Comparison of ENCODE assay signal across 10 mouse cellular contexts in the genomic region with DNA sequence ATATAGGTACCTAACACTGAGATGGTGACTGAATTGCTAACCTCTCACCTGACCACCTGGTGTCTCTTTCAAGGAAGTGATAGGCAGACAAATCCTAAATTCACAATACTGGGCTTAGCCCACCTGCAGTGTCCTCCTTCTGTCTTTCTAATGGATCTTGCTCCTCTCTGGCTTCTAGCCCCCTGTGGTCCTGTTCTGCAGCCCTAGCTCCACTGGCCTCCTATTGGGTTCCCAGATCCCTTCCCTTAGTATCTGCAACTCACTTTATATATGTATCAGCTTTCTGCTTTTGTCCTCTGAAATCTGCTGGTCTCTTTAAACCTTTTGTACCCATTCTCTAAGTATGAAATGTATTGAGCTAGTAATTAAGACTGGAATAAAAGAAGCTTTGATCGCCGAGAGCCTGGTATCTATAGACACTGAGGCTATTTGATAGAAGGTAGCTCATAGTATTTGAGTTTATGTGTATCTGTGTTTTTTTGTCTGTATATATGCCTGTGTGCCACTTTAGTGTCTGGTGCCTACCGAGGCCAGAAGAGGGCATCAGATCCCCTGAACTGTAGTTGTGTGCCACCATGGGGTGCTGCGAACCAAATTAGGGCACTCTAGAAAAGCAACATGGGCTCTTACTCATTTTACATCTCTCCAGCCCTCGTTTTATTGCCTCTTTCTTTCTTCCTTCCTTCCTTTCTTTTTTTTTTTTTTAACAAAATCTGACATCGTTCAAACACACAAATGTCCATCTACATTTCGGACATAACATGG. TPM values are rescaled to one million over a fixed set of nuclear protein-coding genes. Genes with fewer than 3 reads are reported as not detected.
DNase-seq lines count a peak whose midpoint lies in the region; ATAC-seq and TF ChIP-seq lines count a peak whose summit lies in the region.
"Had no signal": no experiment of that assay in that cellular context is flagged by ENCODE, and none has a peak within 500 bp of the region (broad histone marks: within the 10 kb centered on the region; RNA-seq: fewer than 3 reads in every experiment).

No protein-coding gene starts in this region.

- 79% methylated on average over 7 of the region's 7 CpGs for WGBS in forebrain, embryonic 13.5 days
- WGBS in forebrain, embryonic 16.5 days, result 86% methylated on average over 7 of the region's 7 CpGs
- 91% methylated on average over 7 of the region's 7 CpGs for WGBS in liver, adult 2 months

- no peak for DNase-seq in liver, adult 2 months (ENCODE audit: extremely low read depth, low read depth, low spot score)
- no peak for DNase-seq in liver
- peak; percentile 6 for DNase-seq in T-cell, adult 2 months (ENCODE audit: low spot score)
- DNase-seq in spleen, adult 12 weeks (ENCODE audit: low spot score), result no peak
- DNase-seq in cerebellum, adult 11 months, result no peak

- no peak for TF ChIP-seq POLR2A in liver, adult 2 months (IDR thresholded peaks at IDR 0.05; ENCODE audit: extremely low read depth, insufficient read depth, low read length)
- TF ChIP-seq POLR2A in myocyte (IDR thresholded peaks at IDR 0.05; ENCODE audit: insufficient read length, low read depth), result no peak

- no peaks in the 10 kb centered on the region for H3K36me3 ChIP-seq in forebrain, embryonic 13.5 days (ENCODE audit: poor library complexity, severe bottlenecking)
- no peaks in the 10 kb centered on the region for H3K36me3 ChIP-seq in forebrain, embryonic 16.5 days (ENCODE audit: control insufficient read depth, insufficient read depth)
- no peaks in the 10 kb centered on the region for H3K36me3 ChIP-seq in liver, adult 2 months (ENCODE audit: control insufficient read depth, insufficient read depth, low read length)
- no peaks in the 10 kb centered on the region for H3K36me3 ChIP-seq in myocyte (ENCODE audit: control insufficient read depth, insufficient read depth)
- H3K36me3 ChIP-seq: limb, embryonic 12.5 days had no signal

- no peak overlapping the region for H3K4me2 ChIP-seq in forebrain, embryonic 13.5 days
- H3K4me2 ChIP-seq in forebrain, embryonic 16.5 days (ENCODE audit: low read length), result no peak overlapping the region
- H3K4me2 ChIP-seq in myocyte (ENCODE audit: low read depth), result peak overlapping the region; percentile 65

- H3K79me2 ChIP-seq in liver, adult 2 months (ENCODE audit: control insufficient read depth, insufficient read depth, low read length), result peaks cover 7% of the 10 kb centered on the region; the same call in 1 of the 2 replicates
- H3K79me2 ChIP-seq in myocyte (ENCODE audit: control insufficient read depth, insufficient read depth), result peaks cover 37% of the 10 kb centered on the region

- H3K9ac ChIP-seq in forebrain, embryonic 13.5 days, result no peak overlapping the region
- H3K9ac ChIP-seq in forebrain, embryonic 16.5 days (replicated peaks; ENCODE audit: low read depth, low read length), result no peak overlapping the region
- H3K9ac ChIP-seq in liver, adult 2 months (ENCODE audit: low read depth, low read length), result no peak overlapping the region

- H3K9me3 ChIP-seq in forebrain, embryonic 13.5 days (replicated peaks), result 0 out of 2 replicates have a peak, but pooled peaks cover 10% of the 10 kb centered on the region
- no peaks in the 10 kb centered on the region for H3K9me3 ChIP-seq in forebrain, embryonic 16.5 days (ENCODE audit: control insufficient read depth, low read length)

- H3ac ChIP-seq in myocyte (ENCODE audit: control insufficient read depth, insufficient read length), result peak overlapping the region; percentile 97

- H3K4me3 ChIP-seq in forebrain, embryonic 13.5 days, result no peak overlapping the region
- no peak overlapping the region for H3K4me3 ChIP-seq in forebrain, embryonic 16.5 days (replicated peaks; ENCODE audit: low read length)
- H3K4me3 ChIP-seq in liver, adult 2 months (ENCODE audit: insufficient read depth, low read depth, low read length), result no peak overlapping the region
- H3K4me3 ChIP-seq in myocyte, result no peak overlapping the region

- H3K27me3 ChIP-seq in forebrain, embryonic 13.5 days, result no peaks in the 10 kb centered on the region
- H3K27me3 ChIP-seq in forebrain, embryonic 16.5 days (replicated peaks; ENCODE audit: control insufficient read depth, insufficient read depth, low read length), result no peaks in the 10 kb centered on the region
- no peaks in the 10 kb centered on the region for H3K27me3 ChIP-seq in liver, adult 2 months (ENCODE audit: control insufficient read depth, insufficient read depth, low read length)
- no peaks in the 10 kb centered on the region for H3K27me3 ChIP-seq in myocyte (ENCODE audit: control insufficient read depth, insufficient read depth, insufficient read length)
- H3K27me3 ChIP-seq: CH12.LX; limb, embryonic 12.5 days had no signal

- ATAC-seq in forebrain, embryonic 13.5 days, result no peak
- ATAC-seq in forebrain, embryonic 16.5 days, result no peak

- 0 out of 2 replicates have a peak overlapping the region, but pooled peaks have one; percentile 98 for H3K27ac ChIP-seq in forebrain, embryonic 13.5 days
- no peak overlapping the region for H3K27ac ChIP-seq in forebrain, embryonic 16.5 days (ENCODE audit: low read length)
- no peak overlapping the region for H3K27ac ChIP-seq in liver, adult 2 months (replicated peaks; ENCODE audit: insufficient read depth, low read depth, low read length)

- TF ChIP-seq CTCF in liver, adult 2 months (IDR thresholded peaks at IDR 0.05; ENCODE audit: low read depth, low read length), result 0 out of 2 replicates have a peak, but pooled peaks have one; percentile 3

- H3K4me1 ChIP-seq in forebrain, embryonic 13.5 days, result peaks cover 15% of the 10 kb centered on the region
- H3K4me1 ChIP-seq in forebrain, embryonic 16.5 days (replicated peaks; ENCODE audit: control insufficient read depth, insufficient read depth, low read length), result peaks cover 7% of the 10 kb centered on the region
- H3K4me1 ChIP-seq in liver, adult 2 months (ENCODE audit: control insufficient read depth, insufficient read depth, low read length), result peaks cover 12% of the 10 kb centered on the region

TF ChIP-seq in myocyte, 11 proteins besides CTCF, POLR2A, EP300 and RAD21:
- TF ChIP-seq CEBPB (IDR thresholded peaks at IDR 0.05; ENCODE audit: insufficient read depth, poor library complexity, severe bottlenecking), result no peak
- TF ChIP-seq TCF12 (IDR thresholded peaks at IDR 0.05; ENCODE audit: insufficient read depth, poor library complexity, severe bottlenecking), result no peak
- TF ChIP-seq USF1 (IDR thresholded peaks at IDR 0.05; ENCODE audit: low read depth), result no peak
- TF ChIP-seq E2F4 (IDR thresholded peaks at IDR 0.05; ENCODE audit: insufficient read depth), result no peak
- no peak for TF ChIP-seq POLR2AphosphoS2 (IDR thresholded peaks at IDR 0.05; ENCODE audit: insufficient read length, low read depth)
- TF ChIP-seq REST (IDR thresholded peaks at IDR 0.05; ENCODE audit: insufficient read depth, insufficient read length), result no peak
- no peak for TF ChIP-seq MAX (IDR thresholded peaks at IDR 0.05; ENCODE audit: low read depth)
- TF ChIP-seq MYOD1 (IDR thresholded peaks at IDR 0.05; ENCODE audit: control insufficient read depth in 1 of 3, insufficient read length in 2 of 3, low read depth in 2 of 3), result no peak
- TF ChIP-seq MYOG (IDR thresholded peaks at IDR 0.05; ENCODE audit: control insufficient read depth in 1 of 3, insufficient read depth in 1 of 3, insufficient read length in 2 of 3, low read depth in 2 of 3), result no peak
- TF ChIP-seq SRF (IDR thresholded peaks at IDR 0.05; ENCODE audit: control insufficient read depth, insufficient read length, low read depth), result no peak
- no peak for TF ChIP-seq TCF3 (IDR thresholded peaks at IDR 0.05; ENCODE audit: insufficient read length, low read depth)

RNA-seq across cellular contexts. Expression of gene Zfp280d, which starts 0.8 kb away (rescaled TPM):
- 51.0 and 51.8 TPM in 2 replicates for polyA plus RNA-seq in forebrain, embryonic 13.5 days (2015; fragmentation: Nextera tagmentation; extraction: Ambion mirVana)
- polyA plus RNA-seq in forebrain, embryonic 16.5 days (2015; fragmentation: Nextera tagmentation; extraction: Ambion mirVana), result 48.9 and 49.9 TPM in 2 replicates
- total RNA-seq in liver, adult 2 months (2014; rRNA removed), result 19.9 and 26.0 TPM in 2 replicates
- 2.0 and 3.1 TPM in 2 replicates for polyA plus RNA-seq in liver, adult 2 months (2012; rRNA removed)
- polyA plus RNA-seq in myocyte (2012; fragmentation: generic; extraction: Trizol), result 4.2 TPM
